Mouse (Mus musculus) T-cell, adult 2 months (primary cell): Measurements from ENCODE around the gene Tacr2.

Source experiments
- DNase-seq: peaks from one replicate; pipeline ENCODE4 v3.0.0; 2022; ENCODE audit warnings: low spot score

Gene Tacr2

DNA sequence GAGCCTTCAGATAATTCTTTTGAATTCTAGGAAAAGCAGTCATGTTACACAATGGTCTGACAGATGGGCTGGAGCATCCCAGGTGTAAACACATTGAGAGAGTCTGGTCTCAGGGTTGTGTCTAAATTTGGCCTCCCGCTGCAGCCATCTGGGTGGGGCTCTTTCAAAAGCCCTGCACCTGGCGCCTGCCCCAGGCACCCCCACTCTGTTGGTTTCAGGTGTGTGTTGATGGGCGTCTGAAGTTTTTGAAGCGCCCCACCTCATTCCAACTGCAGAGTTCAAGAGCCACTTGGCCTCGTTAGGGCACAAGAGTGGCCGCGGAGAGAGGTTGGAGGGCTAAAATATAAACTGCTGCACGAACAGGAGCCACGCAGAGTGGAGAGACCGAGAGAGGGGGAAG lies 9.9 kb upstream of the Tacr2 start:
- no peak for DNase-seq

GRCm38 (mm10) chr10:62242896-62243295 lies 9.3 kb upstream of the Tacr2 start:
- peak; percentile 62 for DNase-seq

- DNase-seq = no peak
Measured at GRCm38 (mm10) chr10:62244067-62244466, 8.2 kb upstream of the Tacr2 start.

- no peak for DNase-seq
Measured at GRCm38 (mm10) chr10:62247156-62247555, 5.1 kb upstream of the Tacr2 start.

DNA sequence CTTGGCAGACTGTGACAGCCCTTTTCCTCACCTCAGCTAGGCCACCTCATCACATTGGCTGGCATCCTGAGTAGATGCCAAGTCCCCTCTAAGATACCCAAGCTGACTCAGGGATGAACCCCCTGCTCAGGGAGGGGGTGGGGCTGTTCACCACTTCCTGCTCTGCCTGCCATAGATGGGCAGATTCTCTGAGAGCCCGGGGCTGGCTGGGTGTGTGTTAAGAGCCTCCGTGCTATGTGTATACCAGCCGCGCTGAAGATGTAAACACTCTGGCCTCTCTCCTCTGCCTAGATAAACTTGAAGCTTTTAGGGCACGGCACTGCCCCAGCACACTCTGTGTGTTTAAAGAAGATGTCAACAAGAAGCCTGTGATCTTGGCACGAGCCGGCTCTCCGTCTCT lies 4.4 kb upstream of the Tacr2 start:
- DNase-seq = peak; percentile 52

GRCm38 (mm10) chr10:62252496-62253235 lies 428 bp downstream of the Tacr2 start:
- no peak for DNase-seq

GRCm38 (mm10) chr10:62258298-62258697 lies 6.1 kb downstream of the Tacr2 start:
- no peak for DNase-seq

GRCm38 (mm10) chr10:62261115-62261886 lies 9.1 kb downstream of the Tacr2 start:
- peak; percentile 72 for DNase-seq

DNA sequence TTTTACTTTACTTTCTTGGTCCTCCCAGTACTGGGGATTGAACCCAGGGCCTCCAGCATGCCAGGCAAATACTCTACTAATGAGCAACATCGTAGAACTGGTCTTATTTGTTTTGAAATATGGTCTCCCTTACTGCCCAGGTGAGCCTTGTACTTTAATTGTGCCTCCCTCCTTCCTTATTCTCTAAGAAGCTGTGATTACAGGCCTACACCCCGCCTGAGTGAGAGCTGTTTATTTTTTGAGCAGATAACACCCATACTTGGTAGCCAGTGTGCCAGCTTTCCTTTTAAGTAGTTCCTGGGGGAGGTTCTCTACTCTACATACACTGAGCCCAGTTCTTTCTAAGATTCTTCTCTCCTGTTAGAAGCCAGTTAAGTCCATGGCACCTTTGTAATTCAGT lies 12.1 kb downstream of the Tacr2 start:
- DNase-seq = no peak

- no peak for DNase-seq
Measured at GRCm38 (mm10) chr10:62269278-62269677, 17.0 kb downstream of the Tacr2 start.

GRCm38 (mm10) chr10:62275235-62275634 lies 23.0 kb downstream of the Tacr2 start:
- peak; percentile 64 for DNase-seq

DNA sequence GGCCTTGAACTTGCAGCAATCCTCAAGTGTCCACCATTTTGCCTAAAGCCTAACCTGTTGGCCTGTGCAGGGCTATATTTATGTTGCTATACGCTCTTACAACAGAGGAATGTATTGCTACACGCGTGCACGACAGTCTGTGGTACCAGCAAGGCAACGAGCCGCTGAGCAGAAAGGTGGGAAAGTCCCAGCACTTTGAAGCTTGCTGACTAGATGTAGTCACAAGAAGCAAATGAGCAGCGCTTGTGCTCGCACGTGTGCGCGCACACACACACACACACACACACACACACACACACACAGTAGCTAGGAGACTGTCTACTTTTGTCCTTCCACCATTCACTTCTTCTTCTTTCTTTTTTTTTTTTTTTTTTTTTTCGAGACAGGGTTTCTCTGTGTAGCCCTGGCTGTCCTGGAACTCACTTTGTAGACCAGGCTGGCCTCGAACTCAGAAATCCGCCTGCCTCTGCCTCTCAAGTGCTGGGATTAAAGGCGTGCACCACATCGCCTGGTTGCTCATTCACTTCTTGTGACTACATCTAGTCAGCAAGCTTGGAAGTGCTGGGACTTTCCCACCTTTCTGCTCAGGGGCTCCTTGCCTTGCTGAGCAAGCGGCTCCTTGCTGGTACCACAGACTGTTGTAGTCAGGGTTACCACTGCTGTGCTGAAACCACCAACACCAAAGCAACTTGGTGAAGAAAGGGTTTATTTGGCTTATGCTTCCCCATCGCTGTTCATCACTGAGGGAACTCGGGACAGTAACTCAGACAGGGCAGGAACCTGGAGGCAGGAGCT lies 25.5 kb downstream of the Tacr2 start:
- DNase-seq = no peak

- DNase-seq = no peak
Measured at GRCm38 (mm10) chr10:62279066-62279465, 26.8 kb downstream of the Tacr2 start.

DNA sequence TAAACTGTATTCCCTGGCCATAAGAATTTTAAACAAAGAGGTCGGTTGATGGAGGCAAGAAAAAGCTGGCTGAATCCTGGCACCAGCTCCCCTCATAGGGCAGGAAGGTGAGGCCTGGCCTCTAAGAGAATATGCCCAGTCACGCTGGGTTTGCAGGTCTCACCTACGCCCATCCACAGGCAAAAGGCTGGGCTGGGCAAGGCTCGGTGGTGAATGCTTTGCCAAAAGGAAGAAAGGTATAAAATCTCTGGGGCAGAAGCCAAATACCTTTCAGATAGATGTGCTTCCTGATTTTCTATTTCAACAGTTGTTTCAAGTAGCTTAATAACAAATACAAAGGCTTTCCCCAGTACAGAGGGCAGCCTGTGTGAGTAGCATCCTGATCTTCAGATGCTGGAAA lies 27.4 kb downstream of the Tacr2 start:
- DNase-seq = no peak

GRCm38 (mm10) chr10:62282782-62283181 lies 30.5 kb downstream of the Tacr2 start:
- DNase-seq = no peak

DNA sequence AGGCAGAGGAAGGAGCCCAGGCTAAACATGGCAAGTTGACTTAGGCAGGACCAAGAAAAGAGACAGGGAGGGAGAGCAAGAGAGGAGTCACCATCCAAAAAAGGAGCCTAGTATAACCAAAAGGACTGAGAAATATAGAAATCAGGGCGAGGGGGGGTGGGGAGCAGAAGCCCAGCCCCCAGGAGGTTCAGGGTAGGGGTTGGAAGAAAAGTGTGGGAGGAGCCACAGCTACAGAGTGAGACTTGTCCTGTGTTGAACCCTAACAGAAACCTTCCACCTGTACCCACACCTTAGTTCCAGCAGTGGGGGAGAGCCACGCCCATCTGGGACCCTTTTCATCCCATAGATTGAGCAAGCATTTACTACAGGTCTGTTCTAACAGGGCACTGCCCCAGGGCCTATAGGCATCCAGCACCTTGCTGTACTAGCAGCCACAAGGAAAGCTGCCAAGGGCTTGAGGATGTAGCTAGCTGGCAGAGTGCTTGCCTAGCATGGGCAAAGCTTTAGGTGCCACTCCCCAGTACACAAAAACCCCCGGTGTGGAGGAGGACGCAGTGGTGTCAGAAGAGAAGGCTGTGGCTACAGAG lies 31.1 kb downstream of the Tacr2 start:
- no peak for DNase-seq

DNA sequence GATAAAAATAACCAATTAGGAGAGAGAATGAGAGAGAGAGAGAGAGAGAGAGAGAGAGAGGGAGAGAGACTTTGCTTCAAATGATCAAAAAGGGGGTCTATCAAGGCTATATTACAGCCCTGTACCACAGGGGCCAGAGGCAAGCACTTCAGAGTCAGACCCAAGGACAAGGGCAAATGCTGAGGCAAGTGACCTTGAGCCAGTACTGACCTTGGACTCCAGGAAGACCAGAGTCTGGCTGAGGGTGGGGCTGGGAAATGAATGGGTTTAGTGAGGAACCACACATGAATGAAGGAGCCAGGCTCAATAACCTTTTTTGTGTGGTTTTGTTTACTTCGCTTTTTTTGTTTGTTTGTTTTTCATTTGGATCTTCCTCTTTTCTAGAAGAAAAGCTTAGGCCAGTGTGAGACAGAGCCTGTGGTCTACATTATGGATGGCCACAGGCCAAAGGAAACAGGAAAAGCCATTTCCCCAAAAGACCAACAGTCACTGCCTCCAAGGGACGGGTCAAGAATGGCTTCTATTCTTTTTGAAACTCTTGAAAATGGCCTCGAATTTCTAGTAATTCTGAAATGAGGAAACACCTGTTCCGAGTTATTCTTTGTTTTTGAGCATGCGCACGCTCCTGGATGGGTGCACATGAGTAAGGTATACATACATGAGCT lies 35.4 kb downstream of the Tacr2 start:
- DNase-seq = no peak

DNA sequence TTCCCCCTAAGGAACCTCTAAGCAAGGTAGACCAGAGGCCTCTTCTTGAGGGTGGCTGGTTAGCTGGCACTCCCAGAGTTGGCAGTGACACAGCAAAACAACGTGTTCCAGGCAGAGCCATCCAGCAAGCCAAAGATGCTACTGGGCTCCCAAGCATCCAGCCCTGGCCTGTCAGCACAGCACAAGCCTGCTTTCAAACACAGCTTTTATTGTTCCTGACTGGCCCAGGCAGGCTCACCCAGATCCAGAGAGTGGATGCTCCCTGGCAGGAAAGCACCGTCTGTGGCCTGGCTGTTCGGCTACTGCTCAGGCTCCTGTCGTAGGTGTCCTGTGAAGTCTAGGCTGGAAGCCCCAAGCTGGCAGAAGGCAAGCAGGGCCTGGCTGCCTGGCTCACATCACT lies 41.9 kb downstream of the Tacr2 start:
- no peak for DNase-seq

GRCm38 (mm10) chr10:62296086-62296872 lies 44.0 kb downstream of the Tacr2 start:
- no peak for DNase-seq

- no peak for DNase-seq
Measured at GRCm38 (mm10) chr10:62300006-62300827, 48.0 kb downstream of the Tacr2 start.
